Mouse (Mus musculus): ENCODE results near the gene Tubgcp3. TPM values are rescaled to one million over a fixed set of nuclear protein-coding genes. Genes with fewer than 3 reads are reported as not detected.
"Not testable (repeated sequence)": the region's sequence is repeated elsewhere in the genome, so short reads cannot be mapped to it uniquely, and the experiment has no call there.

Tubgcp3 gene
- polyA plus RNA-seq, 1 experiment from 2014 or later = 27.3 TPM

GRCm38 (mm10) chr8:12688851-12689250, 16.8 kb upstream of the Tubgcp3 start:
- Histone ChIP-seq H3K4me2 (ENCODE audit: low read length) (no peak overlapping the region), H3K27me3 (ENCODE audit: control insufficient read depth, insufficient read depth, low read length) (no peaks in the 10 kb centered on the region), H3K9me3 (ENCODE audit: control insufficient read depth, low read length) (no peaks in the 10 kb centered on the region), H3K36me3 (ENCODE audit: control insufficient read depth, insufficient read depth, low read length) (no peaks in the 10 kb centered on the region), H3K4me3 (ENCODE audit: control insufficient read depth in 1 of 2, insufficient read depth in 1 of 2, low read depth in 1 of 2, low read length in 2 of 2) (no peak overlapping the region), H3K4me1 (ENCODE audit: control insufficient read depth in 2 of 2, insufficient read depth in 2 of 2, low read length in 2 of 2) (no peaks in the 10 kb centered on the region), H3K27ac (replicated peaks in 1 of 2; ENCODE audit: control insufficient read depth in 1 of 2, insufficient read depth in 1 of 2, low read depth in 2 of 2, low read length in 2 of 2) (no peak overlapping the region), H3K9ac (ENCODE audit: low read length) (no peak overlapping the region)
- ATAC-seq (ENCODE audit: insufficient number of reproducible peaks, insufficient read depth, low FRiP score, low read depth) = no peak
- WGBS = 63% methylated on average over 7 of the region's 7 CpGs

- peak; percentile 47; the same call in 1 of the 2 replicates for ATAC-seq (ENCODE audit: insufficient number of reproducible peaks, insufficient read depth, low FRiP score, low read depth)
- H3K4me2 ChIP-seq (ENCODE audit: low read length) = no peak overlapping the region
- H3K9ac ChIP-seq (ENCODE audit: low read length) = no peak overlapping the region
- no peak overlapping the region for H3K4me3 ChIP-seq (ENCODE audit: control insufficient read depth in 1 of 2, insufficient read depth in 1 of 2, low read depth in 1 of 2, low read length in 2 of 2)
- peaks cover 37% of the 10 kb centered on the region for H3K27me3 ChIP-seq (ENCODE audit: control insufficient read depth, insufficient read depth, low read length)
- WGBS = 2% methylated on average over 7 of the region's 7 CpGs
- no peaks in the 10 kb centered on the region for H3K9me3 ChIP-seq (ENCODE audit: control insufficient read depth, low read length)
- H3K36me3 ChIP-seq (ENCODE audit: control insufficient read depth, insufficient read depth, low read length) = no peaks in the 10 kb centered on the region
- H3K27ac ChIP-seq (replicated peaks in 1 of 2; ENCODE audit: control insufficient read depth in 1 of 2, insufficient read depth in 1 of 2, low read depth in 2 of 2, low read length in 2 of 2) = no peak overlapping the region
- peaks cover 1 to 6% of the 10 kb centered on the region in 2 experiments; a peak in 3 of 4 replicates for H3K4me1 ChIP-seq (ENCODE audit: control insufficient read depth in 2 of 2, insufficient read depth in 2 of 2, low read length in 2 of 2)
These were observed 5.5 kb upstream of the Tubgcp3 start for GRCm38 (mm10) chr8:12677529-12677928.

DNA sequence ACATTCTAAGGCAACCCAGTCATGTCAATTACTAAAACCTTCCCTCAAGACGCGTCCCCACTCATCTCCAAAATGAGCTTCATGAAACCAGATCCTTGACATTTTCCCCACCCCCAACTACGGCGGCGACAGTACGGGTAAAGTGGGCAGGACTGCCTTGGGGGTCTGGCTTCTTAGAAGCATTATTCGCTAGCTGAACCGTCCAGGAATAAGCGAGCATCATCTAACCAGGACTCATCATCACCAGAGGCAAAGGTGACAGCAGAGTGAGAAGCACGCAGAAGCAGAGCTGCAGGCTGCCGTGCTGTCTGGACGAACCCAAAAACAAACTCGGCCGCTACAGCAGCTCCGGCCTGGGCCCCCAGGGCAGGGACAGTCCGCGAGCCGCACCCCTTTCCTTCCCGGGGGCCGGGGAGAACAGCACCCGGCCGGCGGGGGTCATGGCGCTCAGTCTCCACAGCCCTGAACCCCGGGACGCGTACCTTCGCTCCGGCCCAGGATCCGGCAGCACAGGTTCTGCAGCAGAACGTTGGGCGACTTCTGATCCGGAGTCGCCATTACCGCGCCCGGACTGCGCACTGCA, 484 bp downstream of the Tubgcp3 start:
- peak; percentile 36; the same call in 1 of the 2 replicates for ATAC-seq (ENCODE audit: insufficient number of reproducible peaks, insufficient read depth, low FRiP score, low read depth)
- peak overlapping the region; percentile 95 for H3K9ac ChIP-seq (ENCODE audit: low read length)
- H3K4me2 ChIP-seq (ENCODE audit: low read length) = peak overlapping the region; percentile 90
- peaks cover 22% of the 10 kb centered on the region; the same call in 1 of the 2 replicates for H3K27me3 ChIP-seq (ENCODE audit: control insufficient read depth, insufficient read depth, low read length)
- H3K4me1 ChIP-seq (ENCODE audit: control insufficient read depth in 2 of 2, insufficient read depth in 2 of 2, low read length in 2 of 2) = peaks cover 5 to 18% of the 10 kb centered on the region in 2 experiments; a peak in 3 of 4 replicates
- H3K27ac ChIP-seq (replicated peaks in 1 of 2; ENCODE audit: control insufficient read depth in 1 of 2, insufficient read depth in 1 of 2, low read depth in 2 of 2, low read length in 2 of 2) = peak overlapping the region; percentile 4 to 53; a peak in 2 of 4 replicates
- peak overlapping the region; percentile 60 to 98 for H3K4me3 ChIP-seq (ENCODE audit: control insufficient read depth in 1 of 2, insufficient read depth in 1 of 2, low read depth in 1 of 2, low read length in 2 of 2)
- H3K9me3 ChIP-seq (ENCODE audit: control insufficient read depth, low read length) = no peaks in the 10 kb centered on the region
- H3K36me3 ChIP-seq (ENCODE audit: control insufficient read depth, insufficient read depth, low read length) = no peaks in the 10 kb centered on the region
- WGBS = under 1% methylated on average over 38 of the region's 38 CpGs

DNA sequence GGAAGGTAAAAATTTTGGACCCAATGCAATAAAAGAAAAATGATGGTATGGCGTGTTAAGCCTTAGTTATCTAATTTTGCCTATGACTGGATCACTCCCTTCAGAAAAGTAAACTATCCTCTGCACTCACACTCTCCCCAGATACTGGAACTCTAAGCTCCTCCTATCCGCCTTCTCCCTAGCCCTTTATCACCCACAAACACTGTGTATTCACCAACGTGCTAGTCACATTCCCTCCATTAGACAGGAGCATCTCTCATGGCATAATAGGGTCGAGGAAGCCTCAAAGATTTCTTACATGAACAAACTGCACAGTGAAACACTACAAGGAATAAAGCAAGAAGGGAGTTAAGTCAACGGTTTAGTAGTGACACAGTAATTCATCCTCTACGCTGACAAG, 1.1 kb downstream of the Tubgcp3 start:
- Histone ChIP-seq H3K27ac (replicated peaks in 1 of 2; ENCODE audit: control insufficient read depth in 1 of 2, insufficient read depth in 1 of 2, low read depth in 2 of 2, low read length in 2 of 2) (no peak overlapping the region), H3K4me3 (ENCODE audit: control insufficient read depth in 1 of 2, insufficient read depth in 1 of 2, low read depth in 1 of 2, low read length in 2 of 2) (peak overlapping the region in 1 of 2 experiments; percentile 98; a peak in 2 of 4 replicates), H3K9me3 (ENCODE audit: control insufficient read depth, low read length) (no peaks in the 10 kb centered on the region), H3K4me2 (ENCODE audit: low read length) (peak overlapping the region; percentile 90), H3K4me1 (ENCODE audit: control insufficient read depth in 2 of 2, insufficient read depth in 2 of 2, low read length in 2 of 2) (peaks cover 5 to 18% of the 10 kb centered on the region in 2 experiments; a peak in 3 of 4 replicates), H3K27me3 (ENCODE audit: control insufficient read depth, insufficient read depth, low read length) (peaks cover 16% of the 10 kb centered on the region; the same call in 1 of the 2 replicates), H3K36me3 (ENCODE audit: control insufficient read depth, insufficient read depth, low read length) (no peaks in the 10 kb centered on the region), H3K9ac (ENCODE audit: low read length) (peak overlapping the region; percentile 95)
- no peak for ATAC-seq (ENCODE audit: insufficient number of reproducible peaks, insufficient read depth, low FRiP score, low read depth)
- WGBS = 29% methylated on average over 6 of the region's 6 CpGs

DNA sequence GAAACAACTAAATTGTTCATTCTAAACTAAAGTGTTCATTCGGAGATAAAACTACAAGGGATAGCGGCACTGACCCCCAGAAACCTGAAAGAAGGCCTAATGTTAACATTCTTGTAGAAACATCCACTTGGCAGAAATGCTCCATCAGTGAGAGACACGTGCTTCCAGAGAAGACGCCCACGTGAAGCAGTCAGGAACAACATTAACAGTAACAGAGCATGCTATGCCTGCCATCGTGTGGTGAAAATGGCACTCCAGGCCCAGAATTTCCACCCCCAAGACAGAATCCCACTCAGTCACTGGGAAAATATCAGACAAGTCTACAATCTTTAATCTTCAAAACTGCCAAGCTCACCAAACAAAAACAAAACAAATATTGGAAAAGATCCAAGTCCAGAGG, 3.2 kb downstream of the Tubgcp3 start:
- H3K27ac ChIP-seq (replicated peaks in 1 of 2; ENCODE audit: control insufficient read depth in 1 of 2, insufficient read depth in 1 of 2, low read depth in 2 of 2, low read length in 2 of 2) = no peak overlapping the region
- 86% methylated on average over 6 of the region's 6 CpGs for WGBS
- no peak for ATAC-seq (ENCODE audit: insufficient number of reproducible peaks, insufficient read depth, low FRiP score, low read depth)
- peaks cover 5 to 18% of the 10 kb centered on the region in 2 experiments; a peak in 3 of 4 replicates for H3K4me1 ChIP-seq (ENCODE audit: control insufficient read depth in 2 of 2, insufficient read depth in 2 of 2, low read length in 2 of 2)
- no peaks in the 10 kb centered on the region for H3K9me3 ChIP-seq (ENCODE audit: control insufficient read depth, low read length)
- no peak overlapping the region for H3K4me2 ChIP-seq (ENCODE audit: low read length)
- H3K4me3 ChIP-seq (ENCODE audit: control insufficient read depth in 1 of 2, insufficient read depth in 1 of 2, low read depth in 1 of 2, low read length in 2 of 2) = no peak overlapping the region
- H3K36me3 ChIP-seq (ENCODE audit: control insufficient read depth, insufficient read depth, low read length) = no peaks in the 10 kb centered on the region
- peaks cover 6% of the 10 kb centered on the region; the same call in 1 of the 2 replicates for H3K27me3 ChIP-seq (ENCODE audit: control insufficient read depth, insufficient read depth, low read length)
- H3K9ac ChIP-seq (ENCODE audit: low read length) = no peak overlapping the region

- not testable (repeated sequence) for H3K9ac ChIP-seq (ENCODE audit: low read length); H3K27me3 ChIP-seq (ENCODE audit: control insufficient read depth, insufficient read depth, low read length); H3K4me3 ChIP-seq (ENCODE audit: control insufficient read depth in 1 of 2, insufficient read depth in 1 of 2, low read depth in 1 of 2, low read length in 2 of 2); H3K27ac ChIP-seq (replicated peaks in 1 of 2; ENCODE audit: control insufficient read depth in 1 of 2, insufficient read depth in 1 of 2, low read depth in 2 of 2, low read length in 2 of 2); ATAC-seq (ENCODE audit: insufficient number of reproducible peaks, insufficient read depth, low FRiP score, low read depth); H3K4me2 ChIP-seq (ENCODE audit: low read length); H3K9me3 ChIP-seq (ENCODE audit: control insufficient read depth, low read length)
- Histone ChIP-seq H3K4me1 (ENCODE audit: control insufficient read depth in 2 of 2, insufficient read depth in 2 of 2, low read length in 2 of 2) (peaks cover 0 to 10% of the 10 kb centered on the region in 2 experiments; a peak in 2 of 4 replicates), H3K36me3 (ENCODE audit: control insufficient read depth, insufficient read depth, low read length) (peaks cover 16% of the 10 kb centered on the region)
- WGBS = 80% methylated on average over 3 of the region's 3 CpGs
These were observed 5.5 kb downstream of the Tubgcp3 start for GRCm38 (mm10) chr8:12666530-12666929.

- Histone ChIP-seq H3K4me2 (ENCODE audit: low read length) (no peak overlapping the region), H3K27me3 (ENCODE audit: control insufficient read depth, insufficient read depth, low read length) (no peaks in the 10 kb centered on the region), H3K9ac (ENCODE audit: low read length) (no peak overlapping the region), H3K4me3 (ENCODE audit: control insufficient read depth in 1 of 2, insufficient read depth in 1 of 2, low read depth in 1 of 2, low read length in 2 of 2) (no peak overlapping the region), H3K4me1 (ENCODE audit: control insufficient read depth in 2 of 2, insufficient read depth in 2 of 2, low read length in 2 of 2) (no peaks in the 10 kb centered on the region), H3K9me3 (ENCODE audit: control insufficient read depth, low read length) (no peaks in the 10 kb centered on the region), H3K27ac (replicated peaks in 1 of 2; ENCODE audit: control insufficient read depth in 1 of 2, insufficient read depth in 1 of 2, low read depth in 2 of 2, low read length in 2 of 2) (no peak overlapping the region), H3K36me3 (ENCODE audit: control insufficient read depth, insufficient read depth, low read length) (peaks cover 44% of the 10 kb centered on the region)
- 75% methylated on average over 5 of the region's 5 CpGs for WGBS
- ATAC-seq (ENCODE audit: insufficient number of reproducible peaks, insufficient read depth, low FRiP score, low read depth) = no peak
These were observed 9.0 kb downstream of the Tubgcp3 start for GRCm38 (mm10) chr8:12663105-12663456.

All from heart, embryonic 14.5 days (tissue).